ENCODE assay signal across 11 mouse cellular contexts in genomic region chr1:77506856-77507200, GRCm38 (mm10). TPM values are rescaled to one million over a fixed set of nuclear protein-coding genes. Genes with fewer than 3 reads are reported as not detected.
DNase-seq lines count a peak whose midpoint lies in the region; ATAC-seq lines count a peak whose summit lies in the region.
"Had no signal": no experiment of that assay in that cellular context is flagged by ENCODE, and none has a peak within 500 bp of the region (broad histone marks: within the 10 kb centered on the region; RNA-seq: fewer than 3 reads in every experiment).

No protein-coding gene starts in this region.

- no peak for ATAC-seq in lung, embryonic 15.5 days (ENCODE audit: borderline replicate concordance, extremely low read depth, low FRiP score, low TSS enrichment)
- ATAC-seq in forebrain, embryonic 11.5 days (replicated peaks; ENCODE audit: low FRiP score): no peak
- no peak for ATAC-seq in hindbrain, embryonic 15.5 days (ENCODE audit: low FRiP score, low read depth)
- ATAC-seq in neural tube, embryonic 14.5 days (ENCODE audit: low read depth): no peak

- H3K4me3 ChIP-seq in lung, embryonic 15.5 days: no peak overlapping the region
- no peak overlapping the region for H3K4me3 ChIP-seq in forebrain, embryonic 11.5 days (ENCODE audit: low read depth, low read length)
- 0 out of 2 replicates have a peak overlapping the region, but pooled peaks have one; percentile 33 for H3K4me3 ChIP-seq in hindbrain, embryonic 15.5 days
- H3K4me3 ChIP-seq in neural tube, embryonic 14.5 days (ENCODE audit: low read depth, low read length): no peak overlapping the region
- H3K4me3 ChIP-seq: liver, embryonic 13.5 days had no signal

- 0 out of 2 replicates have a peak, but pooled peaks cover 6% of the 10 kb centered on the region for H3K36me3 ChIP-seq in lung, embryonic 15.5 days
- peaks cover 6% of the 10 kb centered on the region; the same call in 1 of the 2 replicates for H3K36me3 ChIP-seq in forebrain, embryonic 11.5 days (ENCODE audit: control insufficient read depth, insufficient read depth, low read length)
- H3K36me3 ChIP-seq in hindbrain, embryonic 15.5 days: no peaks in the 10 kb centered on the region
- no peaks in the 10 kb centered on the region for H3K36me3 ChIP-seq in neural tube, embryonic 14.5 days (ENCODE audit: control insufficient read depth, insufficient read depth, low read length)
- H3K36me3 ChIP-seq: liver, embryonic 13.5 days had no signal

- 72% methylated on average over 18 of the region's 18 CpGs for WGBS in lung, embryonic 15.5 days
- 76% methylated on average over 18 of the region's 18 CpGs for WGBS in forebrain, embryonic 11.5 days
- 78% methylated on average over 18 of the region's 18 CpGs for WGBS in hindbrain, embryonic 15.5 days
- 83% methylated on average over 18 of the region's 18 CpGs for WGBS in neural tube, embryonic 14.5 days

- no peaks in the 10 kb centered on the region for H3K9me3 ChIP-seq in lung, embryonic 15.5 days
- H3K9me3 ChIP-seq in forebrain, embryonic 11.5 days (ENCODE audit: control insufficient read depth, low read length): no peaks in the 10 kb centered on the region
- H3K9me3 ChIP-seq in hindbrain, embryonic 15.5 days: no peaks in the 10 kb centered on the region
- H3K9me3 ChIP-seq in neural tube, embryonic 14.5 days (ENCODE audit: control insufficient read depth, low read length): no peaks in the 10 kb centered on the region
- H3K9me3 ChIP-seq: liver, embryonic 13.5 days had no signal

- peaks cover 20% of the 10 kb centered on the region; the same call in 1 of the 2 replicates for H3K4me1 ChIP-seq in lung, embryonic 15.5 days
- H3K4me1 ChIP-seq in forebrain, embryonic 11.5 days (replicated peaks; ENCODE audit: control insufficient read depth, insufficient read depth, low read length): peaks cover 60% of the 10 kb centered on the region
- H3K4me1 ChIP-seq in hindbrain, embryonic 15.5 days (replicated peaks): peaks cover 70% of the 10 kb centered on the region
- H3K4me1 ChIP-seq in neural tube, embryonic 14.5 days (ENCODE audit: control insufficient read depth, insufficient read depth, low read length): peaks cover 39% of the 10 kb centered on the region
- H3K4me1 ChIP-seq: liver, embryonic 13.5 days had no signal

- peak overlapping the region; percentile 18; the same call in 1 of the 2 replicates for H3K4me2 ChIP-seq in lung, embryonic 15.5 days
- no peak overlapping the region for H3K4me2 ChIP-seq in forebrain, embryonic 11.5 days (ENCODE audit: low read depth, low read length, severe bottlenecking)
- H3K4me2 ChIP-seq in hindbrain, embryonic 15.5 days: peak overlapping the region; percentile 58
- H3K4me2 ChIP-seq in neural tube, embryonic 14.5 days (ENCODE audit: low read depth, low read length): peak overlapping the region; percentile 36
- H3K4me2 ChIP-seq: liver, embryonic 13.5 days had no signal

- H3K27me3 ChIP-seq in lung, embryonic 15.5 days: no peaks in the 10 kb centered on the region
- H3K27me3 ChIP-seq in forebrain, embryonic 11.5 days (ENCODE audit: control insufficient read depth, insufficient read depth, low read length): no peaks in the 10 kb centered on the region
- H3K27me3 ChIP-seq in hindbrain, embryonic 15.5 days: no peaks in the 10 kb centered on the region
- H3K27me3 ChIP-seq in neural tube, embryonic 14.5 days (ENCODE audit: control insufficient read depth, insufficient read depth, low read length): no peaks in the 10 kb centered on the region

- H3K27ac ChIP-seq in lung, embryonic 15.5 days: no peak overlapping the region
- H3K27ac ChIP-seq in forebrain, embryonic 11.5 days (ENCODE audit: low read depth, low read length): peak overlapping the region; percentile 63
- no peak overlapping the region for H3K27ac ChIP-seq in hindbrain, embryonic 15.5 days (replicated peaks)
- no peak overlapping the region for H3K27ac ChIP-seq in neural tube, embryonic 14.5 days (ENCODE audit: low read depth, low read length)
- H3K27ac ChIP-seq: liver, embryonic 13.5 days; macrophage had no signal

- DNase-seq in lung, postnatal 4 days: no peak
- DNase-seq in forebrain, embryonic 11.5 days (ENCODE audit: low spot score): peak; percentile 55
- no peak for DNase-seq in c-Kit-positive CD71-positive TER-119-positive erythroid progenitor cells, embryonic 14.5 days (ENCODE audit: low spot score)
- no peak for DNase-seq in frontal cortex, postnatal 36 days (ENCODE audit: low spot score in 2 of 2)
- DNase-seq in thymus, postnatal 4 days: no peak
- DNase-seq: kidney, adult 9 months; liver, embryonic 13.5 days had no signal

- H3K9ac ChIP-seq in lung, embryonic 15.5 days: no peak overlapping the region
- H3K9ac ChIP-seq in forebrain, embryonic 11.5 days (ENCODE audit: low read length): no peak overlapping the region
- no peak overlapping the region for H3K9ac ChIP-seq in hindbrain, embryonic 15.5 days
- no peak overlapping the region for H3K9ac ChIP-seq in neural tube, embryonic 14.5 days (replicated peaks; ENCODE audit: low read depth, low read length)
- H3K9ac ChIP-seq: liver, embryonic 13.5 days had no signal

RNA-seq across cellular contexts. Expression of gene Epha4, which starts 8.1 kb away (rescaled TPM):
- polyA plus RNA-seq in lung, embryonic 15.5 days (2015; fragmentation: Nextera tagmentation; extraction: Ambion mirVana): 14.2 and 16.9 TPM in 2 replicates
- 38.4 and 42.9 TPM in 2 replicates for polyA plus RNA-seq in forebrain, embryonic 11.5 days (2014; fragmentation: Nextera tagmentation; extraction: Ambion mirVana)
- polyA plus RNA-seq in hindbrain, embryonic 15.5 days (2015; fragmentation: Nextera tagmentation; extraction: Ambion mirVana): 37.9 and 49.8 TPM in 2 replicates
- polyA plus RNA-seq in neural tube, embryonic 14.5 days (2014; fragmentation: Nextera tagmentation; extraction: Ambion mirVana): 41.8 and 45.9 TPM in 2 replicates
- polyA plus RNA-seq: macrophage had no signal
